Mouse (Mus musculus) heart, adult 8-10 months (tissue): ENCODE measurements around the gene Gm28576. TPM values are rescaled to one million over a fixed set of nuclear protein-coding genes. Genes with fewer than 3 reads are reported as not detected.
"Not testable (repeated sequence)": the region's sequence is repeated elsewhere in the genome, so short reads cannot be mapped to it uniquely, and the experiment has no call there.

ENCODE experiments used
- DNase-seq: peaks from one replicate; pipeline ENCODE4 v3.0.0; 2022; ENCODE audit warnings: low spot score
- total RNA-seq, 4 experiments: library from RNA; stranded (reverse); gene quantifications; 2 replicates each; pipeline ENCODE4 v1.2.4; 2022

Gene Gm28576
- total RNA-seq, result not detected

DNA sequence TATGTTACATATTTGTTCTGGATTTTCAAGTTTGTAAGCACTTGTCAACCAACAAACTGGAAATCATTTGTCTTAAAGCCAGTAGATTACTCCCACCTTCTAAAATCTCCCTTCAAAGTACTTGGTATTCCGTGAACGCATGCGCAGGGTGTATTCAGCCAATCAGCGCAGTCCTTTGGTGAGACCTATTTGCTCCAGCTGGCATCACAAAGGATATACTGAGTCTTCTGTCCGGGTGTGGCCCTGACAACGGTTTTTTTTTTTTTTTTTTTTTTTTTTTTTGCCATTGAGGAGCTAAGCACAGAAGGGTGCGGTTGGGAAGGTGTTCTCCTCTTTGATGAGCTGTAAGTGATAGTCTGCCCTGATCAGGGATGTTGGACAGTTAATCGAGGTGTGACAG, at the start of gene Gm28576:
Gm28576 (plus strand) TSS at position 301 of the 400 bp plus-strand sequence.
- DNase-seq, result not testable (repeated sequence)

Other genes with a start within 250 kb of the Gm28576 start
- not detected for gene Gm20826, start 84.5 kb upstream of the Gm28576 start, total RNA-seq